Mouse (Mus musculus) gastrocnemius, postnatal 10 days (tissue): ENCODE results near the gene Ppp1r3g. TPM values are rescaled to one million over a fixed set of nuclear protein-coding genes. Genes with fewer than 3 reads are reported as not detected.
"Not testable (repeated sequence)": the region's sequence is repeated elsewhere in the genome, so short reads cannot be mapped to it uniquely, and the experiment has no call there.

ENCODE experiments used
- DNase-seq: peaks from one replicate; pipeline ENCODE4 v3.0.0; 2021; ENCODE audit warnings: mixed read lengths
- long read RNA-seq, 2 experiments: library from polyadenylated mRNA; stranded (forward); transcript quantifications; one replicate each; pipeline ENCODE4 v2.0.0; 2021
- total RNA-seq, 2 experiments: library from RNA; stranded (reverse); gene quantifications; 2 replicates each; pipeline ENCODE4 v1.2.3; 2021

Gene Ppp1r3g
- not detected for total RNA-seq
- long read RNA-seq, experiment 1 = 0 reads
- long read RNA-seq, experiment 2, partial matches to known transcripts = 0 of 1 reads
- long read RNA-seq, experiment 2, other reads (novel, unspliced or antisense) = 0 of 1 reads

GRCm38 (mm10) chr13:35958539-35958938, at the start of gene Ppp1r3g:
TSS of gene Ppp1r3g (plus strand) at chr13:35958839.
- DNase-seq = no peak

DNA sequence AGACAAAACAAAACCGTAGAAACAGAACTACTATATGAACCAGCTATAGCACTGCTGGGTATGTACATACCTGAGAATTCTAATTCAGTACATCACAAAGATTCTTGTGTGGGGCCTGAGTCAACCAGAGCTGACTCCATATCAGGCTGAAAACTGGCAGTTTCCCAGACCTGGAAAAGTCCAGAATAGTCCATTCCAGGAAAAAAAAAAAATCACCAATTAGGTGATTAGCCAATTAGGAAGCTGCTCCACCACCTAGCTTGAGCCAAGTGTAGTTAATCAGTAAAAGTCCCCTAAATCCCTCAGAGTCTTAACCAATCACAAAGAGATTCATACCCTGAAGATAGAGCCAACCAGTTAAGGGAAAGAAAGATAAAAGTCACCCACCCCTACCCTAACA, 47.2 kb upstream of the Ppp1r3g start:
- DNase-seq = no peak

- DNase-seq = no peak
These were observed 20.6 kb upstream of the Ppp1r3g start for GRCm38 (mm10) chr13:35937991-35938390.

DNA sequence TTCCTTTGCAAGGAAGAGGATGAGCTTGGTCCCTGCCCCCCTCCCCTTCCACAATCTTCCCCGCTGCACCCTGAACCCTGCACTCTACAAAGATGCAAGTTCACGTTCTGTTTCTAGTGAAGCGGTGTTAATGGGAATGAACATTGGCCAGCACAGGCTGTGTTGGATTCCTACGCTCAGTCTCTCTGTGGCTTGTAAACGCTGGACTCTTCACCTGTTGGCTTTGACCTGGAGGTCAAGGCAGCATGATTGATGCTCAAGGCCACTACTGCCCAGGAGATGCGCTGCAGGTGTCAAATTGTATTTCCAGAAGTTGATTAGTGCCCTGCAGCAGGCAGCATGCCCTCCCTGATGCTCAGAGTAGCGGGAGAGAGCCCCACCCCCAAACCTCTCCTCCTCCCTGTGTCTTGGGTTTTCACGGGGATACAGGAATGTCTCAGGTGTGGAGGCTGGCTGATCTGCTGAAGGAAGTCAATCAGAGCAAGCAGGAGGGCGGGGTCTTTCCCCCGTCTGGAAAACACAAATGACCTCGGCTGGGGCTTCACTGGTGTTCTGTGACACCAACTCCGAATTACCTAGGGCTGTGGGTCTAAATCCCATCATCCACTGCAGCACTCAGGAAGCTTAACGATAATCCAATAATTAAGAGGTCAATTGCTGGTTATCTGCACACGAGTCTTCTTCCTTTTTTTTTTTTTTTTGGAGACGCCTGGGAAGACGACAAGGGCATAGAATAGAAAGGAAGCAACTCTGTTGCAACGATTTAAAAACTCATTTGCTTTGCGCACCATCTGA, 18.6 kb upstream of the Ppp1r3g start:
- no peak for DNase-seq

DNA sequence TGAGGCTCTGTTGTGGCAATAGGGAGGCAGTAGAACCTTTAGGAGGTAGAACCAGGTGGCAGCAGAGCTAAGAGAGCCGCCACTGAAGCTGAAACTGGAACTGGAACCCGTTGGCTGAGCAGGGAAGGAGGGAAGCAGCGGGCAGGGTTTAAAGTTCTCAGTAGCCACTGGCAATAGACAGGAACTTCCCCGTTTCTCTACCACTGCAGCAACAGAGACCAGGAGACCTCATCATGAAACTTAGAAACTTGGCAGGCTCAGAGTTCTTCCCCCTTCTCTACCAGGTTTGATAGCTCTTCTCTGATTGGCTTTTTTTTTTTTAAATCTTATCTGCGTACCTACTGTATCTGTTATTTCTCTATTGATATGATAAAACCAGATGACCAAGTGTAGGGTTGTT, 17.7 kb upstream of the Ppp1r3g start:
- DNase-seq = no peak

DNA sequence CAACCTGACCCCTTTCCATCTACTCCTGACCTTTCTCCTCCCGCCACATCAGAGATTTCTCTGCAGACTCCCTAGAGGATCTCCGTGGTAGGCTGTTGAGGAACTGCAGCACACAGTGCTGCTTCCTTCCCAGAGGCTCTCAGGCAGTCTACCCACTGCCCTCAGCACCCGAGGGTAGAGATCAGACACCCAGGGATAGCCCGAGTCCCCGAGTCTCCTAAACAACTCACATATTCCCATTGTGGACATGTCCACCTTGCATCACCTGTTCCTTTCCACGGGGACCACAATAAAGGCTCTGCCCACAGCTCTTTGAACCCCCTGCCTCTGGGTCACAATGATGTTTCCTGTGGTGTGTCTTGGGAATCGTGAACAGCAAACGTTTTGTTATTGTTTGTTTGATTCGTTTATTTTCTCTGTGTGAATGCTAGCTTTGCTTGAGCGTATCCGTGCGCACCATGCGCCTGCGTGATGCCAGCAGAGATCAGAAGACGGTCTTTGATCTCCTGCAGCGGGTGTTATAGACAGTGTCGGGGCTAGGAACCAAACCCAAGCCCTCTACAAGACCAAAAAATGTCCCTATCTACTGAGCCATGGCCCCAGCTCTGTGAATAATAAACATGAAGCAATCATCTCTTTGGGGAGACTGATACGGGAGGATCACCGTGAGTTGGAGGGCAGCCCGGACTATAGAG, 11.8 kb upstream of the Ppp1r3g start:
- no peak for DNase-seq

DNA sequence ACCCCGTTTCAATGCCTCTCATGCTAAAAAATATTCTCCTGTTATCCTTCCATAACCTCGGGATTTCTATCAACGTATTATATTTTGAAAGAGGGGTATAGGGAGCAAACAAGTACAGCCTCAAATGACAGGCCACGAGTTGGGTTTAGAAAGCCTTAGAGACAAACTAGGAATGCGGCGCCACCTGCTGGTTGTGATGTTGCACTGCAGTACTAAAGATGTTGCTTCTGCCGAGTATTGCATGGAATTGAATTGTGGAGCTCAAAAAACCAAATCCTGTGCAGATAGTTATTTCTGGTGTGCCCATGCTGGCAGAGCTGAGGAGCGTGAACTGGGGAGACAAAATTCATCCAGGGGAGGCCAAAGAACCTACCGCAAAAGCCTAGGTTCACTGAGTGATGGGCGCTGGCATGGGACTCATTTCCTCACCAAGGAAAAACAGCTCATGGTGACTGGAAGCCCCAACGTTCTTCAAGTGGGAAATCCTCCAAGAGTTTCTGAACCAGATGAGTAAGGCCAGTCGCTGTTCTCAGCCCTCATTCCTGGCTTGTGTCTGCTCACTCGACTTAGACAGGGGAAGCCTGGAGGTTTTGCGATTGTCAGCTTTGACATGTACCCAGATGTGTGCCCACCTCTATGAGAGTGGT, 11.2 kb upstream of the Ppp1r3g start:
- DNase-seq = peak; percentile 80

DNA sequence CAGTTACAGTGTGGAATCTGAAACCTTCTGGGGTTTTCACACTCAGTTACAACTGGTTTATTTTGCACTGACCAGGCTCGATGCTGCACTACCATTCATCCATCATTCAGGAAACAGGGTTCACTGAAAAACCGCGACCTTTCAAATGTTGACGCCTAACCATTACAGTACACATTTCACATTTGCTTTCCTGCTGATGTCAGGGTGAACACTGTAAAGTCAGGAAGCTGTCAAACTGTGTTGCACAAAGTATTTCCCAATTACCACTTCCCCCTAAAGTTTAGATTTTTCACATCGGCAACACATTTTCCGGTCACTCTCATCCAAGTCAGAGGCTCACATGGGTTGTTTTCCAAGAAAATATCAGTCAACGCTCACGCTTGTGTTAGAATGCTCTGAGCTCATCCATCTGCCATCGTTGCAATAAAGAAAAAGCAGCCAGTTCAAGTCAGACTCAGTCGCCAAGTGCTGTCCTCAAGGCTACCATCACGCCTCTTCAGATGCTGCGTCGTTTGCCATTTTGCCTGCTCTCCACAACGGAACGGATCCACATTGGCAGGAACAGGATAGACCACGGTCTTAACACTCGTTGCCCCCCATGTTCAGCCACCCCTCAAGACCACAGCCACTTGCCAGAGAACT, 8.7 kb upstream of the Ppp1r3g start:
- DNase-seq = no peak

- DNase-seq = no peak
These were observed 890 bp downstream of the Ppp1r3g start for GRCm38 (mm10) chr13:35959391-35960067.

DNA sequence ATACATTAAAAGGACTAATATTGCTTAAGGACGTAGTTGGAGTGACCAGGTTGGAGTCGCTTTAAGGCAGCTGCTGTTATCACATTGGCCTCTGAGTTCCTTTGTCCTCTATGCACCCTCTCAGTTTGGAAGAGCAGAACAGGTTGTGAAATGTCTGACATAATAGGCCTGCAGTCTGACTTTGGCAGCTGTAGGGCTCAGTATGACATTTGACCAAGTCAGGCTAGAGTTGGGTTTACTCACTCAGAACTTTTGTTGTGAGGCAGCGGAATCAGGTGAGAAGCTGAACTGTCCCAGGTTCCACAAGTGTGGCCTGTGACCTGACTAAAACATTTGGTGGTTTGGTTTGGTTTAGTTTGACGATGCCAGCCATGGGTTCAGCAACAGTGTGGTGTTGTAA, 4.9 kb downstream of the Ppp1r3g start:
- no peak for DNase-seq

DNA sequence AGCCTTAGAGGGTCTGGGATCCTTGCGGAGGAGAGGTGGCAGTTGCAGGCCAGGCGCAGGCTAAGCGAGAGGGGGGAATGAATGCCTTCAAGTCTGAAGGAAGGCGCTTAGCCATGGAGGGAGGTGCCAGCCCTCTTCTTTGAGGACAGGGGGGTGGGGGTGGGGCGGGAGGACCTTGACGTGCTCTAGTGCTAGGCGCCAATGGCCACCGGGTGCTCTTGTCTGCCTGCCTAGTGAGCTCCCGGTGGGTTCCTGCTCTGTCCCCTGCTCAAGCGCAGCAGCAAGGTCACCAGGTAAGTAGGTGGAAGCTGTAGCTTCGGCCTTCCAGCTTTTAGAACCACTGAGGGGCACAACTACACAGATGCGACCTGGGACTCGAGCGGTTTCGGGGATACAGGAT, 9.1 kb downstream of the Ppp1r3g start:
- no peak for DNase-seq

DNA sequence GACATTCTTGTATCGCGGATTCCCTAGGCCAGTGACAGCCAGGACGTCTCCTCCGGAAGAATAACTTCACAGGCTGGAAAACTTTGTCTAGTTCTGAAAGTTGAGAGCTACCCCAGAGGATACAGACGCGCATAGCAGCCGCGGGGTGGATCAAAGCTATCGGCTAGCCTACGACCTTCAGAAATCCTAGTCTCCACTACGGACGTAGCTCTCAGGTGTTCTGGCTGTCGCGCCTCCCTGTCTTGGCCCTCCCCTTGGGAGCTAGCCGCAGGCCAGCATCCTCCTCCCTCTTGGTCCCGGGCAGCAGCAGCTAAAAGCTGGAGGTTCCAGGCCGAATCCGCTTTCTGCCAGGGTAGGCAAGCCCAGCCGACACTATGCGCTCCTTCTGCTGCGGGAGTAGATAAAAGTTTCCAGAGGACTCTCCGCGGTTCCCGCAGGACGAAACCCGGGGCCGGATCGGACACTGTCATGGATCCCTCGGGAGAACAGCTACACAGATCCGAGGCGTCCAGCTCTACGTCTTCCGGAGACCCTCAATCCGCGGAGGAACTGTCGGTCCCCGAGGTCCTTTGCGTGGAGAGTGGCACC, 9.6 kb downstream of the Ppp1r3g start:
- DNase-seq = peak; percentile 28

DNA sequence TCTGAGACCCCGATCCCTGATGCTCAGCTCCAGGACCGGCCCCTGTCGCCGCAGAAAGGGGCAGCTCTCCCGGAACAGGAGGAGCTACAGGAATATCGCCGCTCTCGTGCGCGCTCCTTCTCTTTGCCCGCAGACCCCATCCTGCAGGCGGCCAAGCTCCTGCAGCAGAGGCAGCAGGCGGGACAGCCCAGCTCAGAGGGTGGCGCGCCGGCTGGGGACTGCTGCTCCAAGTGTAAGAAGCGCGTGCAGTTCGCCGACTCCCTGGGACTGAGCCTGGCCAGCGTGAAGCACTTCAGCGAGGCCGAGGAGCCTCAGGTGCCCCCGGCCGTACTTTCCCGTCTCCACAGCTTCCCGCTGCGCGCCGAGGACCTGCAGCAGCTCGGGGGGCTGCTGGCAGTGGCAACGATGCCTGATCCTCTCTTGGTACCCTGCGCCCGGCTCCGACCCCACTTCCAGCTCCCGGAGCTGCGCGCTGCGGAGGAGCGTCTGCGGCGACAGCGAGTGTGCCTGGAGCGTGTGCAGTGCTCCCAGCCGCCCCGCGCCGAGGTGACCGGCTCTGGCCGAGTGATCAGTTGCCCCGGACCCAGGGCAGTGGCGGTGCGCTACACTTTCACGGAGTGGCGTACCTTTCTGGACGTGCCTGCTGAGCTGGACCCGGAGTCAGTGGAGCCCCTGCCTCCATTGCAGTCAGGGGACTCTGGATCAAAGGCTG, 10.2 kb downstream of the Ppp1r3g start:
- peak; percentile 41 for DNase-seq

GRCm38 (mm10) chr13:35969431-35969721, 10.7 kb downstream of the Ppp1r3g start:
- peak; percentile 6 for DNase-seq

GRCm38 (mm10) chr13:35969829-35970228, 11.2 kb downstream of the Ppp1r3g start:
- no peak for DNase-seq

DNA sequence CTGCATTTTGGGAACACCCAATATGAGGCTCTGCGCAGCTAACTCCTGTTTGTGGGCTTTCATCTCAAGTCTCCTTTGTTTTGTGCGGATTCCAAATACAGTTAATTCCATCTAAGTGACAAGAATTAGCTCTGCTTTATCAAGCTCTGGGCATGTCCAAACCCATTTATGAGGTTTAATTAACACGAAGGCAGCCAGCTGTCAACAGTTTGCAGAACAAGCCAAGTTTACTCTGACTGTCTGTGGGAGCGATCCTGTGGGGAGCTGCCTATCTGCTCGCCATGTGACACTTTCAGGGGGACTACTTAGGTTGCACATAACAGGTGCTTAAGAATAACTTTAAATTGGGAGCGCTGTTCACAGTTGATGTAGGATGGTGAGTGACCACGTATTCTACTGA, 18.3 kb downstream of the Ppp1r3g start:
- DNase-seq = no peak

GRCm38 (mm10) chr13:35980471-35980870, 21.8 kb downstream of the Ppp1r3g start:
- no peak for DNase-seq

DNA sequence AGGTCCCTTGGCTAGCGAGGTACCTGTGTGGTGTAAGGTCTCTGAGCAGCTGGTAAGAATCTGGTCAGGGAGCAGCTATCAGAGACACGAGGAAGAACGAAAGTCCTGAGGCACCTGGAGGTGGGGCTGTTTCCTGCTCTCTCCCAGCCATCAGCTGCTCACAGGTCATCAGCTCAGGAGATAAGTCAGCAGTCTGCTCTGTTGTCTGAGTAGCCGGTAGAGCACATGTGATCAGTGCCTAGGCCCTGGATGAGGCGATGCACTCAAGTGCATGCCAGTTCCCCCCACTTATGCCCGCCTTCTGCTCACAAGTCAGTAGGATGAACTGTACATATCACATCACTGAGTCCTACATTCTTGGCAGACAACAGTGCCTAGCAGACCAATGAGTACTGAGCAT, 24.3 kb downstream of the Ppp1r3g start:
- no peak for DNase-seq

GRCm38 (mm10) chr13:35989329-35989728, 30.7 kb downstream of the Ppp1r3g start:
- no peak for DNase-seq

GRCm38 (mm10) chr13:35991185-35991584, 32.5 kb downstream of the Ppp1r3g start:
- not testable (repeated sequence) for DNase-seq

DNA sequence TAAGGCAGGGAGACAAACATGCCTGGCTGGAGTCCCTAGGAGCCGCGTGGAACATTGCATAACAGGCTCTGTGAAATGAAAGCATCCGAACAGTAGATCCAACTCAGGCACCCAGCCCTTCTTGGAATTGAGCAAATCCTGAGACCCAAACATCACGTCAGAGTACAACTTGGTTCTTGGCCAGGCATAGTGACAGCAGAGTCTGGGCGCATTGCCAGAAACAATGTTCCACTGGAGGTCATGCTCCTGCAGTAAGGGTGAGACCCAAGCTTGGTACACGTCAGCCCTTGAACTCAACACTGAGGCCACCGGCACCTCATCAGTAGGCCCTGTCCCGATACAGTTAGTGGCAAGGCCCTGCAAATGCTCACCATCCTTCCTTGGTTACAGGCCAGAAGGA, 35.4 kb downstream of the Ppp1r3g start:
- peak; percentile 58 for DNase-seq
